Mouse (Mus musculus): ENCODE measurements around the gene Senp5. TPM values are rescaled to one million over a fixed set of nuclear protein-coding genes. Genes with fewer than 3 reads are reported as not detected.
"Not testable (repeated sequence)": the region's sequence is repeated elsewhere in the genome, so short reads cannot be mapped to it uniquely, and the experiment has no call there.

Senp5 gene
- polyA plus RNA-seq, 1 experiment from 2014 or later = 3.7 TPM

- no peak overlapping the region for H3K9ac ChIP-seq (replicated peaks)
- H3K4me3 ChIP-seq (ENCODE audit: low read depth, low read length) = no peak overlapping the region
- H3K4me2 ChIP-seq (ENCODE audit: low read depth, low read length) = no peak overlapping the region
- no peak overlapping the region for H3K27ac ChIP-seq (ENCODE audit: low read depth)
- H3K4me1 ChIP-seq (ENCODE audit: insufficient read depth) = no peaks in the 10 kb centered on the region
- 86% methylated on average over 4 of the region's 4 CpGs for WGBS (ENCODE audit: insufficient replicate concordance)
- TF ChIP-seq CTCF (IDR thresholded peaks at IDR 0.05; ENCODE audit: low read depth) (no peak), EP300 (IDR thresholded peaks at IDR 0.05; ENCODE audit: low read depth) (no peak)
- peaks cover 29% of the 10 kb centered on the region for H3K36me3 ChIP-seq (replicated peaks; ENCODE audit: insufficient read depth, low read length)
- no peak for DNase-seq
- H3K27me3 ChIP-seq (ENCODE audit: insufficient read depth, low read length) = no peaks in the 10 kb centered on the region
- ATAC-seq = no peak
- H3K9me3 ChIP-seq (ENCODE audit: low read length) = no peaks in the 10 kb centered on the region
Measured at GRCm38 (mm10) chr16:31975258-31975657, 27.8 kb downstream of the Senp5 start.

DNA sequence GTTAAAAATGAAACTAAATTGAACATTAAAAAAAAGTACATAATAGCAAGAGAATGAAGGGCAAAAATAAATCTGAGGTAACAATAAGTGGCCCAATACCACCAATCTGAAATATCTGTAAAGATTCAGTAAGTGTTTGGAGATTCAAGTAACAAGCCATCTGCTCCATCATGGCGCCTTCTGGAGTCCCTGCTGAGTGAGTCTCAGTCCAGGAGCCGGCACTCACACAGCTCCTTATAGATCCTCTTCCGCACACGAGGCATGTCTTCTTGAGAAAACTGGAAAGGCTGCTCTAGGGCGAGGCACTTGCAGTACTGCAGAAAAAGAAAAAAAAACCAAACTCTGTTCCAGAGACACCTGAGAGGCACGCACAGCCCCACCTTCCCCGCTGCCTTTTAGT, 39.9 kb downstream of the Senp5 start:
- Histone ChIP-seq H3K4me1 (ENCODE audit: insufficient read depth) (no peaks in the 10 kb centered on the region), H3K36me3 (replicated peaks; ENCODE audit: insufficient read depth, low read length) (peaks cover 52% of the 10 kb centered on the region), H3K4me2 (ENCODE audit: low read depth, low read length) (no peak overlapping the region)

GRCm38 (mm10) chr16:31948345-31948774, 54.7 kb downstream of the Senp5 start, which contains the start of the genes 0610012G03Rik and Ncbp2:
Gene 0610012G03Rik (minus strand): TSS chr16:31948494.
Gene Ncbp2 (plus strand): TSS chr16:31948513.
- WGBS (ENCODE audit: insufficient replicate concordance) = 0% methylated on average over 43 of the region's 55 CpGs
- 0 out of 2 replicates have a peak, but pooled peaks cover 6% of the 10 kb centered on the region for H3K36me3 ChIP-seq (replicated peaks; ENCODE audit: insufficient read depth, low read length)
- no peak; the same call in 1 of the 2 replicates for TF ChIP-seq EP300 (IDR thresholded peaks at IDR 0.05; ENCODE audit: low read depth)
- H3K9me3 ChIP-seq (ENCODE audit: low read length) = no peaks in the 10 kb centered on the region
- peaks cover 21% of the 10 kb centered on the region for H3K4me1 ChIP-seq (ENCODE audit: insufficient read depth)
- peak within 1 kb of the TSS; percentile 79 for H3K4me3 ChIP-seq (ENCODE audit: low read depth, low read length)
- peak within 1 kb of the TSS; percentile 89 for H3K4me2 ChIP-seq (ENCODE audit: low read depth, low read length)
- H3K27ac ChIP-seq (ENCODE audit: low read depth) = peak within 1 kb of the TSS; percentile 85
- ATAC-seq = peak; percentile 94
- peak; percentile 98 for DNase-seq
- no peaks in the 10 kb centered on the region for H3K27me3 ChIP-seq (ENCODE audit: insufficient read depth, low read length)
- H3K9ac ChIP-seq (replicated peaks) = peak within 1 kb of the TSS; percentile 88

More for the DNA sequence above, 39.9 kb downstream of the Senp5 start:
- H3K9ac ChIP-seq (replicated peaks) = no peak overlapping the region
- no peak for ATAC-seq
- no peak overlapping the region for H3K27ac ChIP-seq (ENCODE audit: low read depth)
- H3K9me3 ChIP-seq (ENCODE audit: low read length) = no peaks in the 10 kb centered on the region
- TF ChIP-seq CTCF (IDR thresholded peaks at IDR 0.05; ENCODE audit: low read depth) (no peak), EP300 (IDR thresholded peaks at IDR 0.05; ENCODE audit: low read depth) (no peak)
- DNase-seq = no peak
- WGBS (ENCODE audit: insufficient replicate concordance) = 83% methylated on average over 7 of the region's 7 CpGs
- no peak overlapping the region for H3K4me3 ChIP-seq (ENCODE audit: low read depth, low read length)
- no peaks in the 10 kb centered on the region for H3K27me3 ChIP-seq (ENCODE audit: insufficient read depth, low read length)

DNA sequence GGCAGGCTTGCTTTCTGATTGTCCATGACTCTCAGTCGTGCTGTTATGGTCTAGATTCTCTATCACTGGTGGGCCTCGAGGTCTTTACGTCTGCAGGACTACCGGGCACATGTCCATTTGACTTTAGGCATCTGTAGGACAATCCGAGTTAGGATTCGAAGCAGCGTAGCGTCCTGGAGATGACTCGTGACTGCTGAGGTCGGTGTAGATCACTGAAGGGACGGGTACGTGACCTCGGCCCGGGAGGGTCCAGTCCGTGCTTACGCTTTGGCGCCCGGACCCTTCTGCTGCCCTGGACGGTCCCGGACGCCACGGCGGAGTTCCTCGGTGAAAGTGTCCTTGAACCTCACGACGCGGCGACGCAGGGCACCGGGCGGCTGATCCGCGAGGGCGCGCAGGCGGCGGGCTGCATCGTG, 55.2 kb downstream of the Senp5 start:
- H3K9me3 ChIP-seq (ENCODE audit: low read length) = no peaks in the 10 kb centered on the region
- peak overlapping the region; percentile 89 for H3K4me2 ChIP-seq (ENCODE audit: low read depth, low read length)
- peak overlapping the region; percentile 85 for H3K27ac ChIP-seq (ENCODE audit: low read depth)
- ATAC-seq (peak; percentile 2; the same call in 1 of the 2 replicates), DNase-seq (no peak)
- 3% methylated on average over 38 of the region's 38 CpGs for WGBS (ENCODE audit: insufficient replicate concordance)
- H3K4me3 ChIP-seq (ENCODE audit: low read depth, low read length) = peak overlapping the region; percentile 79
- TF ChIP-seq EP300 (IDR thresholded peaks at IDR 0.05; ENCODE audit: low read depth) = no peak
- H3K4me1 ChIP-seq (ENCODE audit: insufficient read depth) = peaks cover 21% of the 10 kb centered on the region
- no peaks in the 10 kb centered on the region for H3K27me3 ChIP-seq (ENCODE audit: insufficient read depth, low read length)
- H3K9ac ChIP-seq (replicated peaks) = peak overlapping the region; percentile 88
- H3K36me3 ChIP-seq (replicated peaks; ENCODE audit: insufficient read depth, low read length) = 0 out of 2 replicates have a peak, but pooled peaks cover 4% of the 10 kb centered on the region

- no peak for DNase-seq
- 7% methylated on average over 8 of the region's 8 CpGs for WGBS (ENCODE audit: insufficient replicate concordance)
- H3K9ac ChIP-seq (replicated peaks) = peak overlapping the region; percentile 88
Measured at GRCm38 (mm10) chr16:31947333-31947732, 55.8 kb downstream of the Senp5 start.

GRCm38 (mm10) chr16:31945986-31946385, 57.1 kb downstream of the Senp5 start:
- H3K27me3 ChIP-seq (ENCODE audit: insufficient read depth, low read length); DNase-seq; H3K4me3 ChIP-seq (ENCODE audit: low read depth, low read length); H3K4me2 ChIP-seq (ENCODE audit: low read depth, low read length); ATAC-seq; H3K27ac ChIP-seq (ENCODE audit: low read depth); H3K9me3 ChIP-seq (ENCODE audit: low read length); H3K36me3 ChIP-seq (replicated peaks; ENCODE audit: insufficient read depth, low read length); H3K9ac ChIP-seq (replicated peaks): not testable (repeated sequence)
- WGBS (ENCODE audit: insufficient replicate concordance) = 77% methylated on average over 6 of the region's 6 CpGs
- peaks cover 21% of the 10 kb centered on the region for H3K4me1 ChIP-seq (ENCODE audit: insufficient read depth)

More at GRCm38 (mm10) chr16:31947333-31947732, 55.8 kb downstream of the Senp5 start:
- TF ChIP-seq EP300 (IDR thresholded peaks at IDR 0.05; ENCODE audit: low read depth) (no peak), CTCF (IDR thresholded peaks at IDR 0.05; ENCODE audit: low read depth) (no peak)
- Histone ChIP-seq H3K36me3 (replicated peaks; ENCODE audit: insufficient read depth, low read length) (0 out of 2 replicates have a peak, but pooled peaks cover 4% of the 10 kb centered on the region), H3K9me3 (ENCODE audit: low read length) (no peaks in the 10 kb centered on the region), H3K27me3 (ENCODE audit: insufficient read depth, low read length) (no peaks in the 10 kb centered on the region), H3K4me1 (ENCODE audit: insufficient read depth) (peaks cover 21% of the 10 kb centered on the region), H3K27ac (ENCODE audit: low read depth) (peak overlapping the region; percentile 85), H3K4me3 (ENCODE audit: low read depth, low read length) (peak overlapping the region; percentile 79), H3K4me2 (ENCODE audit: low read depth, low read length) (peak overlapping the region; percentile 89)
- ATAC-seq = 0 out of 2 replicates have a peak, but pooled peaks have one; percentile 11

All from liver, postnatal 0 days (tissue).